Mouse (Mus musculus): ENCODE measurements around the gene Clip3. TPM values are rescaled to one million over a fixed set of nuclear protein-coding genes. Genes with fewer than 3 reads are reported as not detected.

Clip3 gene
- polyA plus RNA-seq, 1 experiment from 2014 or later: not detected

DNA sequence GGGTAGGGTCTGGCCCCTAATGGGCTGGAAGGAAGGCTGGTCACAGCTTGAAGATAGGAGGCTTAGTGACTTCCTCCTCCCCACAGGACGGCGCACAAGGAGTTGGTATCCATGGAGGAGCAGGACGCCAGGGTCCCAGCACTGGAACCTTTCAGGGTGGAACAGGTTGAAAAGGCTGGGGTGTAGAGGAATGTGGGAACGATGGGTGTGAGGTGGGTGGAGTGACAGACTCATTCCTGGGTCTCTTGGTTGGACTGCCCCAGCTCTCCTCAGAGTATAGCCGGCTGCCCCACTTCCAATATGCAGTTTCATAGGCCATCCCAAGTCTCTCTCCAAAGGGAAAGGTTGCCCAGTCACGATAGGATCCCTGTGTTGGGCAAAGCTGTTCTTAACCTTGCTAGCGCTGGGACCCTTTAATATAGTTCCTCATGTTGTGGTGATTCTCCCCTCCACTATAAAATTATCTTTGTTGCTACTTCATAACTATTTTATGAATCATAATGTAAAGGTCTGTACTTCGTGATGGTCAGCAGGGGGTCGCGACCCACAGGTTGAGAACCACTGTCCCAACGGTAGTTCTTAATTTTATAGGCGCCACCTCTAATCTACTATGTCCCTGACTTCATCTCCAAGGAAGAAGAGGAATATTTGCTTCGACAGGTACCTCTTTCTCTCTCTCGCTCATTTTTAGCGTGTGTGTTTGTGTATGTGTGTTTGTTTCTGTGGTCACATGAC, 18.0 kb downstream of the Clip3 start:
- Histone ChIP-seq H3K4me3 (ENCODE audit: inconsistent target) (peak overlapping the region; percentile 96), H3K27ac (peak overlapping the region; percentile 21; the same call in 1 of the 2 replicates), H3K36me3 (ENCODE audit: inconsistent target) (0 out of 2 replicates have a peak, but pooled peaks cover 8% of the 10 kb centered on the region), H3K79me2 (ENCODE audit: inconsistent target) (peaks cover 4% of the 10 kb centered on the region; the same call in 1 of the 2 replicates)
- 63% methylated on average over 15 of the region's 15 CpGs for WGBS (ENCODE audit: missing documents)

DNA sequence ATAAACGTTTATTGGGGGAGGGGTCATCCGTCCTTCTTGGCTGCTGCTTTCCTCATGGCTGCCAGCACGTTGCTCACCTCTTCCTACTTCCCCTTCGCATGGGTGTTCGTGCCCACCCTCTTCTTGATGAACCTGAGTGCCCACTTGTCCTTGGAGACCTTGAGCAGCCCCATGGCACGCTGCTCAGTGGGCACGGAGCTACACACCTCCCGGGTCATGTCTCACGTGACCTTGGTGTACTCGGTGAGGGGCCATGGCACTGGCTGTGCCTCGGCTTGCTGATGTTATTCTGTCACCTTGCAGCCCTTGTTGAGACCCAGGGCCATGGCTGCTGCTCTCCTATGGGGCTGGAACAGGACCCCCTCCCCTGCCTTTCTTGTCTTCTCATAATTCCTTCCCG, 18.6 kb downstream of the Clip3 start:
- Histone ChIP-seq H3K4me3 (ENCODE audit: inconsistent target) (no peak overlapping the region), H3K79me2 (ENCODE audit: inconsistent target) (peaks cover 4% of the 10 kb centered on the region; the same call in 1 of the 2 replicates), H3K27ac (no peak overlapping the region), H3K36me3 (ENCODE audit: inconsistent target) (0 out of 2 replicates have a peak, but pooled peaks cover 8% of the 10 kb centered on the region)
- 86% methylated on average over 12 of the region's 12 CpGs for WGBS (ENCODE audit: missing documents)

DNA sequence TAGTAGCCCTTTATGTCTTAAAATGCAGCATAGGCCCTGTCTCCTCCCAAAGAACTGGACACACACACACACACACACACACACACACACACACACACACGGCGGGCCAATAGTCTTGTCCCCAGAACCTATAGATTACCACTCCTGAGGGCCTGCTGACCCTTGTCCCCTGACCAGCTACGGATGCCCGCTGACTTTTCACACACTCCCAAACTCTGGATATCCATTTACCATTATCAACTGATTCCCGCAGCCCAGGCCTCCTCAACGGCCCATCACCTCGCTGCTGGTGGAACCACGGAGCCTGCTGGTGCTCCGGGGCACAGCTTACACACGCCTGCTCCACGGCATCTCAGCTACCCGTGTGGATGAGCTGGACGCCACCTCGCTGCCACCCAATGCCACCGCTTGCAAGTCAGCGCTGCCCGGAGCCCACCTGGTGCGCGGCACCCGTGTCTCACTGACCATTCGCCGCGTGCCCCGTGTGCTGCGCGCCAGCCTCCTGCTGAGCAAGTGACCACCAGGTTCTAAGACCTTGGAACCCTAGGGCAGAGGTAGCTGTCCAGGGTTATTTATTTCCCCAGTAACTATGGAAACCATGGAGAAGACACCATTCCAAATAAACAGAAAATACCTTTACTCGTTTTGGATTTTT, 22.3 kb downstream of the Clip3 start:
- Histone ChIP-seq H3K27ac (no peak overlapping the region), H3K36me3 (ENCODE audit: inconsistent target) (0 out of 2 replicates have a peak, but pooled peaks cover 8% of the 10 kb centered on the region), H3K4me3 (ENCODE audit: inconsistent target) (no peak overlapping the region), H3K79me2 (ENCODE audit: inconsistent target) (peaks cover 3% of the 10 kb centered on the region; the same call in 1 of the 2 replicates)
- WGBS (ENCODE audit: missing documents): 93% methylated on average over 26 of the region's 27 CpGs

DNA sequence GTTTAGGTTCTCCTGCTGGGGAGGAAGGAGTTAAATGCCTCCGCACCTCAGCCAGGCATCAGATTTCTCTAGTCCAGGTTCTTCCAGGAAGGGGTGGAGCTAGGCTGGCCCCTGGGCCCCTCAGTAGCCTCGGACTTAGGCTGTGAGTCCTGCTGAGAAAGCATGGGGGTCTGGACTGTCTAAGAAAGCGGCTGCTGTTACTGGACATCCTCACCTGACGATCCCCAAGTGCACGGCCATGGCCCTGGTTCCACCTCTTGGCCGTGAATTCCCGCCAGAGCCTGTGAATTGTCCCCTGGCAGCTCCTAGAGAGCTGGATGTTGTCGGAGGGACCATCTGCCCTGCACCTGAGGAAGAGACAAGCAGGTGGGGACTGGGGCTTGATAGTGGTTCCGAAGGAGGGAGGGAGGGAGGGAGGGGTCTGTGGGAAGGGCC, 23.2 kb downstream of the Clip3 start, which contains the start of gene Syne4:
Gene Syne4, plus strand, starts transcription at position 87 of the 435 bp plus-strand sequence.
- Histone ChIP-seq H3K27ac (no peak within 1 kb of the TSS), H3K36me3 (ENCODE audit: inconsistent target) (0 out of 2 replicates have a peak, but pooled peaks cover 8% of the 10 kb centered on the region), H3K4me3 (ENCODE audit: inconsistent target) (no peak within 1 kb of the TSS)

DNA sequence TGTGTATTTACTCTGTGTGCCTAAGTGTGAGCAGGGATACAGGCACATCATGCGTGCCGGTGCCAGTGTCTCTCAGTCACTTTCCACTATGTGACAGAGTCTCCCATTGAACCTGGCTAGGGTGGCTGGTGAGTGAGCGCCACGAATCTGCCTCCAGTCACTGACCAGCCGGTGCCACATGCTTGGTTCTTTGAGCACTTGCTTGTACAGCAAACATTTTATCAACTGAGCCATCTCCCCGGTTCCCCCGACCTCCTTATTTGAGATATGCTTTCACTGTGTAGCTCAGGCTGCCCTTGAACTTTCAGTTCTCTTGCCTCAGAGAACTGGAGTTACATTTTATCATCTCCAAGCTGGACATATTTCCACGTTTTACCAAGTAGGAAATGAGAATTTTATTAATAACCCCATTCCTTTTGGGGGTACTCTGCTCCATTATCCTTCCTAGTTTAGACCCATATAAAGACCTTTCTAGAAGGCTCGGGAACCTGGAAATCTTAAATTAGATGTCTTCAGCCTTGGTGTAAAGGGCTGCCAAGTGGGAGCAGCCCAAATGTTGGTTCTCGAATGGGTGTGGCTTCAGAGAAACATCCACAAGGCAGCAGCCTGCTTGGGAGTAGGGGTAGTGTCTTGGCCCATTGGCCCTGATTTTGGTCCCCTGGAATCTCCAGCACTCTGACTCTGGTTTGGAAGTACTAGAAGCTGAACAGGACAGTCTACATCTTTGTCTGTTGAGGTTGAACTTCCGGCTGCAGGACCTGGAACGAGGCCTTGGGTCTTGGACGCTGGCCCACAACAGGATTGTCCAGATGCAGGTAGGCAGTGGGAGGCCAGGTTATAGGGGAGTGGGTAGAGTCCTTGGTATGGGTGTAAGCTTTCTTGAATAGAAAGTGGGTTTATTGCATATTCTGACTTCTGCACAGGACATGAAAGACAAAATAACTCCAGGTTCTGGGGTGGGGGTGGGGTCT, 24.3 kb downstream of the Clip3 start:
- WGBS (ENCODE audit: missing documents): 88% methylated on average over 13 of the region's 13 CpGs
- H3K79me2 ChIP-seq (ENCODE audit: inconsistent target): no peaks in the 10 kb centered on the region
- 0 out of 2 replicates have a peak, but pooled peaks cover 8% of the 10 kb centered on the region for H3K36me3 ChIP-seq (ENCODE audit: inconsistent target)
- H3K4me3 ChIP-seq (ENCODE audit: inconsistent target): no peak overlapping the region
- H3K27ac ChIP-seq: no peak overlapping the region

More for the DNA sequence above, 23.2 kb downstream of the Clip3 start, which contains the start of gene Syne4:
- no peaks in the 10 kb centered on the region for H3K79me2 ChIP-seq (ENCODE audit: inconsistent target)
- 60% methylated on average over 8 of the region's 9 CpGs for WGBS (ENCODE audit: missing documents)

DNA sequence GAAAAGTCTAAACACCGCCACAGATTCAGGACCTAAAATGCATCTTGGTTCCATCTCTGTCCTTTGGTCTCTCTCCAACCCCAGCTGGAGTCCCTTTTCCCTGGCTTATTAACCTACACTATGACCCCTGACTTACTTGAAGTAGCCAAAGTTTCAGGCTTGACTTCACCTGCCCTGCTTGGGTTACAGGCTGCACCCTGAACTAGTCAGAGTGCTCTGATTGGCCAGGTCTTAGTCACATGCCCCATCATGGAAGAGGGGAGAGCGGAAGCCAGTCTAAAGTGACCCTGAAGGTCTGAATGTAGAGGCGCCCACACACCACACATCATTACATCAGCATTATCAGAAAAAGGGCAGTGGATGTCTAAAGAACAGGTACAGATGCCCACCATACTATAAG, 26.6 kb downstream of the Clip3 start:
- WGBS (ENCODE audit: missing documents): 88% methylated on average over 3 of the region's 3 CpGs
- no peaks in the 10 kb centered on the region for H3K36me3 ChIP-seq (ENCODE audit: inconsistent target)
- no peak overlapping the region for H3K27ac ChIP-seq
- no peaks in the 10 kb centered on the region for H3K79me2 ChIP-seq (ENCODE audit: inconsistent target)
- H3K4me3 ChIP-seq (ENCODE audit: inconsistent target): no peak overlapping the region

DNA sequence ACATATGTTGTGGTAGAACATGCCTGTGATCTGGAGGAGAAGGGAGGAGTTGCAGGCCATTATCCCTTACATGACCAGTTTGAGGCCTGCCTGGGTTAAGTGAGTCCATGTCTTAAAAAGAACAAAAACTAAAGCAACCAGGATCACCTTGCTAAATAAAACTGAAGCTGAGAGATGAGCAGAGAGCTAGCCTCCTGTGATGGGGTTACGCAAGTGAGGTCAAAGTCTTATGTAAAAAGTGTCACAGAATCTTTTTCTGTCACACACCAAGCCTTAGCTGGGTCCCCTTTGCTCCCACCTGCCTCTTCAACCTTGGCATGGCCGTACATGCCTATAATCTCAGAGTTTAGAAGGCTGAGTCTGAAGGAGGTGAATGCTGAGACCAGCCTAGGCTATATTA, 29.4 kb downstream of the Clip3 start:
- H3K36me3 ChIP-seq (ENCODE audit: inconsistent target): no peaks in the 10 kb centered on the region
- H3K4me3 ChIP-seq (ENCODE audit: inconsistent target): peak overlapping the region; percentile 43; the same call in 1 of the 2 replicates
- no peaks in the 10 kb centered on the region for H3K79me2 ChIP-seq (ENCODE audit: inconsistent target)
- WGBS (ENCODE audit: missing documents): 88% methylated on average over 2 of the region's 2 CpGs
- no peak overlapping the region for H3K27ac ChIP-seq

DNA sequence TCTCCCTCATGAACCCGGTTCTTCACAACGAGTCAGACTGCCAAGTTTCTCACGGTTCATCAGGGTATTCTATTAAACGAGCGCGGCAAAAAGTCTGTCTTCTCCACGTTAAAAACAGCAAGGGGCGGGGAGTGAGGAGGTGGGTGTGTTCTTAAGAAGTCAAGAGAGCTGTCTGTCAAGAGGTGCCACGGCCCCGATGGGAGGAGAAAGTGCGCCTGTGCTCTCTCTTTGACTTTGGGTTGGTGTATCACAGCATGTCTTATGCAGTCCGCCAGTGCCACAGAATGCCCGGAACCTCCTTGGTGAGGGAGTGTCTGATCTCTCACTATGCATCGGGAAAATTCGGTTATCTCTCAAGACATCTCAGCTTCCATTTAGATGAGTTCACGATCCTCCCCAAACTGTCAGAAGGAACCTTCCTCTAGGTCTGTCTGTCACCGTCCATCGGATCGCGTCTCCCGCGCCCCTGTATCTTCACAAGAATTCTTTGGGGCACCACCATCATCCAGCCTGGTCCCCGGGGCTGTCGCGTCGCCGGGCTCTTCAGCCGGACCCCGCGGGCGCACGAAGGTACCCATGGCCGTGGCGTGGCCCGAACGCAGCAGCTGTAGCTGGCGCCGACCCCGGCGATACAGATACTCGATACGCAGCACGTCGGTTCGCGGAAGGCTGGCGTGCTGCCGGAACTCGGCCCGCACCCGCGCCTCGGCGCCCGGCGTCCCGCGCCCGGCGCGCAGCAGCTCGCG, 30.2 kb downstream of the Clip3 start, which contains the start of gene E130208F15Rik:
Gene E130208F15Rik, plus strand, starts transcription at position 202 of the 746 bp plus-strand sequence.
- Histone ChIP-seq H3K4me3 (ENCODE audit: inconsistent target) (peak within 1 kb of the TSS; percentile 43), H3K27ac (peak within 1 kb of the TSS; percentile 64), H3K36me3 (ENCODE audit: inconsistent target) (no peaks in the 10 kb centered on the region), H3K79me2 (ENCODE audit: inconsistent target) (no peaks in the 10 kb centered on the region)
- under 1% methylated on average over 62 of the region's 63 CpGs for WGBS (ENCODE audit: missing documents)

DNA sequence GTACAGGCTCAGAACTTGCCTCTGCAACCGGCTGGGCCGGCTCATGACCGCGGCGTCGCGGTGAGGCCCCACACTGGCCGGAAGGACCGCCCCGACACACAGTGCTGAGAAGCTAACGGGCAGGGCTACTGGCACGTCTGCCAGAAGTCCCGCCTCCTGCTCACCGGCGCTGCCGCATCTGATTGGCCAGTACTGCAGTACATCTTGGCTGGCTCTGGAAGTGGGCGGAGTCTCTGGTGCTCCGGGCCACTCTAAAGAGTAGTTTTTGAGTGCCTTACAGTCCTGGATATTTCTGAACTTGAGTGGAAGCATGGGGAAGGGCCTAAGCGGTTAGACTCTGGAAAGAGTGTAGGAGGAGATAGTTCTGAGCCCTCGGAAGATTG, 30.7 kb downstream of the Clip3 start:
- H3K27ac ChIP-seq: peak overlapping the region; percentile 64
- H3K36me3 ChIP-seq (ENCODE audit: inconsistent target): no peaks in the 10 kb centered on the region
- 1% methylated on average over 20 of the region's 20 CpGs for WGBS (ENCODE audit: missing documents)
- peak overlapping the region; percentile 42 for H3K4me3 ChIP-seq (ENCODE audit: inconsistent target)
- no peaks in the 10 kb centered on the region for H3K79me2 ChIP-seq (ENCODE audit: inconsistent target)

DNA sequence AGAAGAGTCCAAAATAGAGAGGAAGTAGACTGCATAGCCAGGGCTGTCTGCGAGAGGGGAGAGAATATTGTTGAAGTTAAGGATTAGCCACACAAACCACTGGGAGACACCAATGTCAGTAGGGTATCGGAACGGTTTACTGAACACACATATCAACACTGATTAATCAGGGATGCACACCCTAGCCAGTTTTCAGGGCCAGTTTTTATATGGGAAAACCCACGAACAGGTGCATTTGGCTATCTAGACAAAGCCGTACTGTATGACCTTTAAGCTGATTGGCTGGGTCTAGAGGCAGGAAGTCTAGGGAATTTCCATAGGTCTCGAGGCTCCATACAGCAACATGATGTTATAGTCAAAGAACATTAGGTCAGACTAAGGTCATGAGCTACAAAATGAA, 31.3 kb downstream of the Clip3 start:
- WGBS (ENCODE audit: missing documents): 14% methylated on average over 6 of the region's 6 CpGs
- H3K79me2 ChIP-seq (ENCODE audit: inconsistent target): no peaks in the 10 kb centered on the region
- no peaks in the 10 kb centered on the region for H3K36me3 ChIP-seq (ENCODE audit: inconsistent target)
- peak overlapping the region; percentile 64 for H3K27ac ChIP-seq
- H3K4me3 ChIP-seq (ENCODE audit: inconsistent target): peak overlapping the region; percentile 42

DNA sequence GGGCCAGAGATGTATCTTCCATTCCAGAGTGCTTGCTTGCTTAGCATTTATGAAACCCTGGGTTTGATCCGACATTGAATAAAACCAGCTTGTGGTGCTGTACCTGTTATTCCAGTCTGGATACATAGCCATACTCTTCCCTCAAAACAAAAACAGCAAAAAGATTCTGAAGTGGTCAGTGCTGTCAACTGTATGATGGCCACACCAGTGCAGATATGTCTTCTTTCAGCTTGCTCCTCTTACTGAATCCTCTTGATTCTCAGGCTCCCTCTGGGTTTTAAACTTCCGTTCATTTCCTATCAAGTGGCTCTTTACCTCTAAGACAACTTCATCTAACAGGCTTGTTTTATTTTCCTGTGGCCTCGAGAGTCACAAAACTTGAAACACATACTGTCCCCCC, 32.3 kb downstream of the Clip3 start, which contains the start of gene Sdhaf1:
Gene Sdhaf1, minus strand, starts transcription at position 101 of the 400 bp plus-strand sequence.
- H3K36me3 ChIP-seq (ENCODE audit: inconsistent target): no peaks in the 10 kb centered on the region
- H3K4me3 ChIP-seq (ENCODE audit: inconsistent target): peak within 1 kb of the TSS; percentile 42
- H3K79me2 ChIP-seq (ENCODE audit: inconsistent target): no peaks in the 10 kb centered on the region
- peak within 1 kb of the TSS; percentile 64 for H3K27ac ChIP-seq
- 88% methylated on average over 3 of the region's 3 CpGs for WGBS (ENCODE audit: missing documents)

DNA sequence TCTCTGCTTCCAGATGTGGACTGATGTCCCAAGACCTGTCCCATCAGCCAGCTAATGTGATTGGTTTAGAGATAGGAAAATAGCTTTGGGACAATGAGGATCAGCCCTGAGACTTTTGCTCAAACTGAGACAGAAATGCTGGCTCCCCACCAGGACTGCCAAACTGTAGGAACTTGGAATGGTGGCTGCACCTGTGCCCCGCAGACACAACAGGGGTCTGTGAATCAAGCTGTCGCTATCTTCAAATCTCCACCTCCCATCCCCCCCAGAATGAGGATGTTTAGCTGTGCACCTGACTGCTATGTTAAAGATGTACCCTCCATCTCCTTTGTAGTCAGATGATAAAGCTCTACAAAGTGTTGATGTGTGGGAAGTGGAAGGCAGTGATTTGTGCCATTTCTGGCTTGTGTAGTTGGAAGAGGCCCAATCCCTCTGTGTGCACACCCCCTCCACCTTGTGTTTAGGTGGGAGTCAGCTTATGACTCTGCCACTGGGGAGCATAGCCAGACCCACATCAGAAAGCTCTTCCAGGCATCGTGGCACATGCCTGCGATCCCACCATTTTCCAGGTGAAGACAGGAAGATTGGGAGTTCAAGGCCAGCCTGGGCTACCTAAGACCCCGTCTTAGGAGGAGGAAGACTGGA, 32.9 kb downstream of the Clip3 start:
- Histone ChIP-seq H3K4me3 (ENCODE audit: inconsistent target) (no peak overlapping the region), H3K79me2 (ENCODE audit: inconsistent target) (no peaks in the 10 kb centered on the region), H3K27ac (no peak overlapping the region), H3K36me3 (ENCODE audit: inconsistent target) (no peaks in the 10 kb centered on the region)
- WGBS (ENCODE audit: missing documents): 89% methylated on average over 4 of the region's 5 CpGs

DNA sequence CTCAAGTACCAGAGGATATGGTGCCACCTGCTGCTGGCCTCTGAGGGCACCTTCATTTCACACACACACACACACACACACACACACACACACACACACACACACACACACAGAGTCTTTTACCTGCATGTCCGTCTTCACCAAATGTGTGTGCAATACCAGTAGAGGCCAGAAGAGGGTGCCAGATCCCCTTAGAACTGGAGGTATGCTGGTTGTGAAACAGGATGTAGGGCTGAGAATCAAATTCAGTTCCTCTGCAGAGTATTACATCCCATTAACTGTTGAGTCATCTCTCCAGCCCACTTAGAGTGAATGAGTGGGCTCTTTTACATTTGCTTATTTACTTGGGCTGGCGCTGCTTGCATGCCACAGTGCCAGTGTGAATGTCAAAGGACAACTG, 33.8 kb downstream of the Clip3 start:
- Histone ChIP-seq H3K4me3 (ENCODE audit: inconsistent target) (no peak overlapping the region), H3K36me3 (ENCODE audit: inconsistent target) (no peaks in the 10 kb centered on the region), H3K27ac (no peak overlapping the region), H3K79me2 (ENCODE audit: inconsistent target) (no peaks in the 10 kb centered on the region)
- 55% methylated on average over 2 of the region's 2 CpGs for WGBS (ENCODE audit: missing documents)

Data from macrophage (primary cell).